Mouse (Mus musculus) liver, embryonic 16.5 days (tissue): ENCODE measurements at regions not wholly inside any gene's neighbourhood (a gene's known extent, or its start where the extent isn't known, plus 50 kb on each side); places are given as distances from the start of the nearest gene placed in this dataset.
A peak's percentile ranks its signal among the peaks of the same experiment; 100 is the strongest.

ENCODE experiments used
- ATAC-seq: fragments of 200-750 bp; cut with Nextera tagmentation; 2 replicates; pipeline ENCODE4 v1.8.0; 2017; ENCODE audit warnings: low read depth, mild to moderate bottlenecking, moderate number of reproducible peaks, moderate library complexity
- H3K27ac ChIP-seq: fragments of 300-500 bp; sonication (generic); 2 replicates; pipeline ENCODE4 v1.5.1; 2014; ENCODE audit warnings: mild to moderate bottlenecking, low read length
- H3K27me3 ChIP-seq: fragments of 300-500 bp; sonication (generic); 2 replicates; pipeline ENCODE4 v1.6.1; 2014; ENCODE audit warnings: low read depth, low read length, mixed read lengths; ENCODE audit not compliant: control insufficient read depth, insufficient read depth
- H3K36me3 ChIP-seq: fragments of 300-500 bp; sonication (generic); 2 replicates; pipeline ENCODE4 v1.6.1; 2014; ENCODE audit warnings: mild to moderate bottlenecking; ENCODE audit not compliant: control insufficient read depth, insufficient read depth
- H3K4me1 ChIP-seq: fragments of 300-500 bp; sonication (generic); 2 replicates; pipeline ENCODE4 v1.6.1; 2014; ENCODE audit warnings: low read depth, low read length, mixed read lengths; ENCODE audit not compliant: control insufficient read depth
- H3K4me2 ChIP-seq: fragments of 300-500 bp; sonication (generic); 2 replicates; pipeline ENCODE4 v1.6.1; 2014; ENCODE audit warnings: low read depth, low read length, mixed read lengths
- H3K4me3 ChIP-seq: fragments of 300-500 bp; sonication (generic); 2 replicates; pipeline ENCODE4 v1.5.1; 2014; ENCODE audit warnings: low read depth, mild to moderate bottlenecking, low read length
- H3K9ac ChIP-seq: fragments of 300-500 bp; sonication (generic); 2 replicates; pipeline ENCODE4 v1.6.1; 2014; ENCODE audit warnings: low read depth, low read length
- H3K9me3 ChIP-seq: fragments of 300-500 bp; sonication (generic); replicated peaks from 2 replicates; pipeline ENCODE4 v1.6.1; 2016; ENCODE audit warnings: low read length; ENCODE audit not compliant: control insufficient read depth
- WGBS: fragments of 180-500 bp; shearing (Covaris S2); extraction: QIAGEN DNeasy Blood & Tissue Kit; methylation state at CpG from one replicate; pipeline ENCODE4 v1.1.7; 2014; ENCODE audit not compliant: insufficient replicate concordance; 5-methylcytosine and 5-hydroxymethylcytosine counted together

DNA sequence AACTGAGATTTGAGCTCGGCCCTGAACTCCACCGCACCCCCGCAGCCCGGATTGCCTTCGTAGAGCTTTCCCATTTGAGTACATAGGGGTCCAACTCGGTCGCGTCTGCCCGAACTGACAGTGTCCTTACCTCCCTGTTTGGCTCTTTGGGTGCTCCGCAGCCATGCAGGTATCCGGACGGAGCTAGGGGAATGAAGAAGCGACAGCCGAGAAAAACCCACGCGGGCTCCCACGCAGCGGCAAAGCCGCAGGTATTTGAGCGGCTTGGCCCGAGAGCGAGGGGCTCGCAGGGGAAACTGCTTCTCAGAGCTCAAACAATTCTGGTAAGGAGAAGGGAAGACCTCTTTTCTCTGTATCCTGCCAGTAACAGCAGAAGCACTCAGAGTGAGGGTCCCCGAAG lies 82.5 kb downstream of the Kcnrg start:
- Histone ChIP-seq H3K27me3 (peaks cover 69% of the 10 kb centered on the region), H3K4me1 (peaks cover 23% of the 10 kb centered on the region), H3K9me3 (no peaks in the 10 kb centered on the region), H3K36me3 (no peaks in the 10 kb centered on the region), H3K27ac (no peak overlapping the region), H3K4me3 (peak overlapping the region; percentile 36; the same call in 1 of the 2 replicates), H3K4me2 (peak overlapping the region; percentile 55), H3K9ac (no peak overlapping the region)
- WGBS, result 16% methylated on average over 24 of the region's 24 CpGs
- ATAC-seq, result no peak

DNA sequence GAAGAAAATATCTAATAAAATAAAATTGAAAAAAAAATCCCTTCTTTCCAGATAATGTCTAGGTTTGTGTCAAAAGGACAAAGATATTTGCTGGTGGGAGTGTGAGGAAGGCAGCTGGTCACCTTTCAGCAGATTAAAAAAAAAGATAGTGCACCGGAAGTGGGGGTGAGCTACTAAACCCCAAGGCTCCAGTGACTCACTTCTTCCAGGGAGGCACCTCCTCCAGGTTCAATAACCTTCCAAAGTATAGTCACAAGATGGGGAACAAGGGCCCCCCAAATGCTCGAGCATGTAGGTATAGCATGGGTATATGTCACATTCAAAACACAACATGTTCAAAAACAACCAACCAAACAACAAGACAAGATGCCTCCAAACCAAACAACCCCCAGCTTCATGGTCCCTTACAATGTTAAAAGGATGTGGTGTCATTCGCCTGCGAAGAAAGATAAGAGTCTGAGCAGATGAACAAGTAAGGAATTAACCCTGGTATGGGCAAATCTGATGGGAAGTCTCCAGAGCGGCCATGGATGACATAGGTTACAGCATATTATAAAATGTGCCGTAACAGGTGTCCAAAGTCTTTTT lies 84.6 kb downstream of the Kcnrg start:
- ATAC-seq, result no peak
- no peaks in the 10 kb centered on the region for H3K36me3 ChIP-seq
- no peak overlapping the region for H3K4me3 ChIP-seq
- no peak overlapping the region for H3K9ac ChIP-seq
- 35% methylated on average over 6 of the region's 6 CpGs for WGBS
- no peak overlapping the region for H3K27ac ChIP-seq
- no peaks in the 10 kb centered on the region for H3K9me3 ChIP-seq
- peaks cover 48% of the 10 kb centered on the region for H3K27me3 ChIP-seq
- no peak overlapping the region for H3K4me2 ChIP-seq
- H3K4me1 ChIP-seq, result peaks cover 6% of the 10 kb centered on the region; the same call in 1 of the 2 replicates

DNA sequence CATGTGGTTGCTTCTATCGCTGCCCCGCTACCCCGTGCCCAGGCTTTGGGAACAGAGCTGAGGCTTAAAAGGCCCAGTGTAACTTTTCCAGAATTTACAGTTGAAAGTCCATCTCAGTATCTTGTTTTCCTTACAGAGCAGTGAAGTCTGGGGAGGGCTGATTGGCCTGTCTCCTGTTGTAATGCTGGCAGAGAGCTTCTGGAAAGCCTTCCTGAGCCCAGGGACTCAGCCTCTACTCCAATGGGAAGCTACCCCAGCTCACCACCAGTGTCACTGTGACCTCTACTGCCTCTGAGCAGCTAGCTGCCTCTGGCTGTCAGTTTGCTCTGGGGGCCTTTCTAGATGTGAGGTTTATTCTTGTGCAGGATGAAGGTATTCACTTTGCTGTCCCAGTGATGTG lies 87.5 kb downstream of the Kcnrg start:
- 68% methylated on average over 3 of the region's 3 CpGs for WGBS
- Histone ChIP-seq H3K9me3 (no peaks in the 10 kb centered on the region), H3K4me3 (no peak overlapping the region), H3K27ac (no peak overlapping the region), H3K27me3 (peaks cover 22% of the 10 kb centered on the region), H3K36me3 (no peaks in the 10 kb centered on the region), H3K4me1 (no peaks in the 10 kb centered on the region), H3K4me2 (no peak overlapping the region), H3K9ac (no peak overlapping the region)
- no peak for ATAC-seq

DNA sequence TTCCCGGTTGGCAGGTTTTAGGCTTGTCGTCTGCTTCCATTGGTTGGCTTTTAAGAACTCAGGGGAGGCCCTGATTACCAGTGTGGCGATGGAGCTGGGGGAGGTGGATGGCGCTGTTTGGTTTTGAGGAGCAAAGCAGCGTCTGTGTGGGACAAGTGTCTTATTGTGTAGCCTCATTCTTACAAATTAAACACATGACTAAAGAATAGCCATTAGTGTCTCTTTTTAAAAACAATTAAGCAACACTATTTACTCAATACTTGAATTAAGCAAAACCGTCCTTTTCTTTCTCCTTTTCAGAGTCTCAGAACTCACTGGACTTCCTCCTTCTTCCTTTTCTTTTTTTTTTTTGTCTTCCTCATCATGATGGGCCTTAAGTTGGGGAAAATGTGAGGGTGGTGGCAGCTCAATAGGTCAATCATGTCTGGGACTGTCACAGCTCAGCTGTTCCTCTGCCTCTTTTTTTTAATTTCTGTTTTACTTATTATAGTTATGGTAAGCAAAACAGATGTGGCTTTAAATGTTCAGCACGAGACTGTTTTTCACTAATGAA lies 89.1 kb downstream of the Kcnrg start:
- no peaks in the 10 kb centered on the region for H3K4me1 ChIP-seq
- H3K4me3 ChIP-seq, result no peak overlapping the region
- H3K36me3 ChIP-seq, result no peaks in the 10 kb centered on the region
- WGBS, result 52% methylated on average over 7 of the region's 7 CpGs
- H3K4me2 ChIP-seq, result no peak overlapping the region
- no peak overlapping the region for H3K9ac ChIP-seq
- no peak overlapping the region for H3K27ac ChIP-seq
- ATAC-seq, result no peak
- H3K27me3 ChIP-seq, result peaks cover 6% of the 10 kb centered on the region
- H3K9me3 ChIP-seq, result no peaks in the 10 kb centered on the region

DNA sequence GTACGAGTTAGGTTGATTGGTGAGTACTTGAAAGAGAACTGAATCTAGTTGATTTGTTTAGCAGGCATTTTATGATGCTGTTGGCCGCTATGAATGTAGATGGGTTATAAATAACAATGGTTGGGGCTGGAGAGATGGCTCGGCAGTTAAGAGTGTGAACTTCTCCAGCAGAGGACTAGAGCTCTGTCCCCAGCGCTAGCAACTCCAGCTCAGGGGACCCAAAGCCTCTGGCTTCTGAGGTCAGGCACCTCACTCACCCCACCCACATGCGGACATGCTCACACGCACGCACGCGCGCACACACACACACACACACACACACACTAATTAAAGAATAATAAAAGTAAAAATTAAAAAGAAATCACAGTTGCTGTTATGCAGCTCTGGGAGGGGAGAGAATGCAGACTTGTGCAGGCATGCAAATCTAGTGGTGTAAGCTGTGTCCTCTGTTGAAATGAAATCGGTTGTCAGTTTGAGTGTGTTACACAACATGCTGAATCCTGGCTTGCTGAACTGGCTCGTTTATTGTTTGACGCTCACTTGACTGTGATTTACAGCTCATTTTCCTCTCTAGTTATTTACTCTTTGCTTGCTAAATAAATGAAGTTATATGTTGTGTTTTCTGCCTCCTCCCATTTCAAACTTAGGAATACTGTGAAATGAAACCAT lies 89.8 kb downstream of the Kcnrg start:
- Histone ChIP-seq H3K36me3 (no peaks in the 10 kb centered on the region), H3K27me3 (peaks cover 2% of the 10 kb centered on the region), H3K9me3 (no peaks in the 10 kb centered on the region), H3K27ac (no peak overlapping the region), H3K4me3 (no peak overlapping the region), H3K4me2 (no peak overlapping the region), H3K4me1 (no peaks in the 10 kb centered on the region), H3K9ac (no peak overlapping the region)
- ATAC-seq, result no peak
- 70% methylated on average over 13 of the region's 13 CpGs for WGBS

DNA sequence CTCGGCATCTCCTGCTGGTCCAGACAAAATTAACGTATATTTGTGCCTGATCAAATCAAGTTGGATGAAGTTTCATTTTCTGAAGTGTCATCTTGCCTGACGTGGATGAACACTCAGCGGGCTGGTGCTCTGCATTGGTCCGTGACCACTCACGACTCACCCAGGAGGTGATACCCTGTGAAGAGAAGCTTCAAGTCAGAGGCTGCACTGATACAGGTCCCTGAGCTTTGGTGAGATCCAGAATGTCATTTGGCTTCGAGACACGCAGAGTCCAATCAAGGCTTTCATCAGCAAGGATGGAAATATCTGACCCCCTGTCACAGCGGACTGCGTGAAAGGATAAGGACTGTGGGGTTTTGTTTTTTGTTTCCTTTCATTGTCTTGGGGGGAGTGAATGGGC lies 90.4 kb downstream of the Kcnrg start:
- H3K27me3 ChIP-seq, result no peaks in the 10 kb centered on the region; the same call in 1 of the 2 replicates
- no peaks in the 10 kb centered on the region for H3K36me3 ChIP-seq
- ATAC-seq, result no peak
- H3K4me2 ChIP-seq, result no peak overlapping the region
- no peak overlapping the region for H3K9ac ChIP-seq
- H3K9me3 ChIP-seq, result no peaks in the 10 kb centered on the region
- H3K4me1 ChIP-seq, result no peaks in the 10 kb centered on the region
- H3K4me3 ChIP-seq, result no peak overlapping the region
- no peak overlapping the region for H3K27ac ChIP-seq
- 75% methylated on average over 10 of the region's 10 CpGs for WGBS

DNA sequence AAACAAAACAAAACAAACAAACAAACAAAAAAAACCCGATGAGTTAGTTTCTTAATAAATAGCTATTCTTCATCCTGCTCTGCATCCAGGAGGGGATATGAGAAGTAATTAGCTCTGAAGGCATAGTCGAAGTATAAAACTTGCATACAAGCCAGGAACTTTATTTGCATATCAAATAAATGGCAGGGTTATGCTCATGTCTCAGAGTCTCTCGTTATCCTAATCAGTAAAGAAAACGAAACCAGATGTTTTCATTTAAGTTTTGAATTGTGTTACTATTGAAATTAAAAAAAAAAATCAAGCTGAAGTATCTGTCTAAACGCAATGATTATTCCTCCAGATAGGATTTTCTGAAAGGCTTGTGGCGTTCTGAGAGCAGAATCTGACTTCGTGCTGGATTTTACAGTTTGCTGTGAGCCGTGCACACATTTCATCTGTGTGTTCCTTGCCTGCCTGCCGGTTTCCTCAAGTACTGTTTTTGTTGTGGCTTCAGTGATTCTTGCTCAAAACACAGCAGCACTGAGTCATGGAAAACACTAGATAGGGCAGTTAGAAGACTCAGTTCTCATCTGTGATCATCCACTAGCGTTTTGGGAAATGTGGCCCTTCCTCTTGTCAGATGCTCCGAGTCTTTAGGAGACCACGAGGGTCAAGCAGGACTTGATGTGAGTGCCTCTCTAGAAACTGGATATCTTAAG lies 91.2 kb downstream of the Kcnrg start:
- no peak for ATAC-seq
- no peaks in the 10 kb centered on the region for H3K4me1 ChIP-seq
- H3K9ac ChIP-seq, result no peak overlapping the region
- no peak overlapping the region for H3K27ac ChIP-seq
- no peaks in the 10 kb centered on the region for H3K9me3 ChIP-seq
- H3K27me3 ChIP-seq, result no peaks in the 10 kb centered on the region; the same call in 1 of the 2 replicates
- WGBS, result 47% methylated on average over 12 of the region's 12 CpGs
- H3K36me3 ChIP-seq, result no peaks in the 10 kb centered on the region
- H3K4me2 ChIP-seq, result no peak overlapping the region
- no peak overlapping the region for H3K4me3 ChIP-seq

DNA sequence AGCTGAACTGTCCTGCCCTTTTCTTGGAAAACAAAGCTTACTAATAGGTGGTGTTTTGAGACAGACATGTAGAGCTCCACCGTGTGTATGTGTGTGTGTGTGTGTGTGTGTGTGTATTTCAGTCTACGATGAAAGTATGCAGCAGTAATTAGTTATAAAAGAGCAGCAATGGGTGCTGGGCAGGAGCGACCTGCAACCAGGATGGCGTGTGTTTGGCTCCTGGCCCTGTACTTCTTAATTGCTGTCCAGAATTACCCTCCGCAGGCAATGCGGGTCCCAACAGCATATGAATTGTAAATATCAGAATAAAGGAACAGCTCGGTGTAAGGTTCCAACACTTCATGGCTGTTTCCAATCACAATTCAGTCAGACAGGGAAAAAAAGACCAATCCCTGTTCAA lies 92.4 kb downstream of the Kcnrg start:
- ATAC-seq, result no peak
- H3K36me3 ChIP-seq, result no peaks in the 10 kb centered on the region
- no peaks in the 10 kb centered on the region for H3K4me1 ChIP-seq
- H3K9ac ChIP-seq, result no peak overlapping the region
- H3K4me2 ChIP-seq, result no peak overlapping the region
- H3K9me3 ChIP-seq, result no peaks in the 10 kb centered on the region
- 73% methylated on average over 7 of the region's 7 CpGs for WGBS
- no peak overlapping the region for H3K27ac ChIP-seq
- no peaks in the 10 kb centered on the region; the same call in 1 of the 2 replicates for H3K27me3 ChIP-seq
- H3K4me3 ChIP-seq, result no peak overlapping the region

DNA sequence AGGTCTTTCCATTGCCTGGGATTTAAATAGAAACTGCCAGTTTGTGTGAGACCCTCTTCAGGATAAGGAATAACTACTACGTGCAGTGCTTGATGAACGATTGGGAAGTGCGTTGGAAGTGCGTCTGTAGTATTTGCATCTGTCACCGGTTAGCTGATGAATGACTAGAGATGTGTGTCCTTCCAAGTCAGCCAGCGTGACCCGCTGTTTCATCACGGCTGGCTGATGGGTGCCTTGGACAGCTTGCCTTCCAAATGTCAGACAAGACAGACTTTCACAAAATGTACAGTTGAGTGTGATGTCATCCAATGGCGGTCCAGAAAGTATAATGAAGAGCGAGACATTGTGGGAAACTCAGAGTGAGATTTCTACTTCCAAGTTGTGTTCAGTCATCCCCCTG lies 93.9 kb downstream of the Kcnrg start:
- no peak overlapping the region for H3K9ac ChIP-seq
- H3K4me1 ChIP-seq, result no peaks in the 10 kb centered on the region
- no peak for ATAC-seq
- 70% methylated on average over 10 of the region's 10 CpGs for WGBS
- no peak overlapping the region for H3K27ac ChIP-seq
- H3K4me2 ChIP-seq, result no peak overlapping the region
- H3K9me3 ChIP-seq, result no peaks in the 10 kb centered on the region
- H3K36me3 ChIP-seq, result no peaks in the 10 kb centered on the region
- H3K27me3 ChIP-seq, result no peaks in the 10 kb centered on the region; the same call in 1 of the 2 replicates
- no peak overlapping the region for H3K4me3 ChIP-seq
